Mouse (Mus musculus) CH12.LX (cell line): Measurements from ENCODE around the gene Gm20708. TPM values are rescaled to one million over a fixed set of nuclear protein-coding genes. Genes with fewer than 3 reads are reported as not detected.
A peak's percentile ranks its signal among the peaks of the same experiment; 100 is the strongest.

Experiments
- DNase-seq: peaks from one replicate; pipeline ENCODE4 v3.0.0-alpha.2; 2013; ENCODE audit errors: extremely low read depth
- H3K27ac ChIP-seq: 2 replicates; pipeline ENCODE4 v1.5.1; 2012; ENCODE audit warnings: low read depth, mild to moderate bottlenecking, control low read depth, moderate library complexity; ENCODE audit not compliant: insufficient read depth
- H3K27me3 ChIP-seq: replicated peaks from 2 replicates; pipeline ENCODE3; 2012; ENCODE audit warnings: inconsistent platforms
- H3K36me3 ChIP-seq, 2 experiments: replicated peaks in 1 of 2; 2 replicates each; pipeline versions ENCODE3 to v1.6.1; 2012; ENCODE audit warnings: inconsistent platforms in 1 of 2, low read length in 1 of 2, mild to moderate bottlenecking in 1 of 2, mixed read lengths in 1 of 2, moderate library complexity in 1 of 2; ENCODE audit not compliant: control insufficient read depth in 1 of 2, insufficient read depth in 1 of 2
- H3K4me1 ChIP-seq, 2 experiments: 2 replicates each; pipeline ENCODE4 v1.6.1; 2012; ENCODE audit warnings: inconsistent platforms in 1 of 2, moderate library complexity in 1 of 2; ENCODE audit not compliant: insufficient read depth in 2 of 2, control insufficient read depth in 1 of 2
- H3K4me2 ChIP-seq: 2 replicates; pipeline ENCODE4 v1.6.1; 2012; ENCODE audit warnings: low read depth, mild to moderate bottlenecking, control low read depth; ENCODE audit not compliant: poor library complexity, insufficient read depth, severe bottlenecking
- H3K4me3 ChIP-seq, 3 experiments: fragments of 150-350 bp in 1 of 3; sonication (generic) in 1 of 3; replicated peaks in 1 of 3; 2 replicates each; pipeline versions ENCODE3 to v1.5.1; 2011 to 2012; ENCODE audit warnings: low read depth in 2 of 3, low read length in 2 of 3, mild to moderate bottlenecking in 2 of 3, moderate library complexity in 2 of 3, control low read depth in 1 of 3, improper control_type of control experiment in 1 of 3, inconsistent platforms in 1 of 3, mixed read lengths in 1 of 3; ENCODE audit not compliant: poor library complexity in 1 of 3
- H3K79me2 ChIP-seq: replicated peaks from 2 replicates; pipeline ENCODE4 v1.6.1; 2012; ENCODE audit warnings: mild to moderate bottlenecking, moderate library complexity; ENCODE audit not compliant: control insufficient read depth, poor library complexity, insufficient read depth, severe bottlenecking; ENCODE audit errors: extremely low read depth
- H3K9ac ChIP-seq: 2 replicates; pipeline ENCODE4 v1.6.1; 2012; ENCODE audit warnings: low read depth, mild to moderate bottlenecking, control low read depth, moderate library complexity; ENCODE audit not compliant: insufficient read depth
- H3K9me3 ChIP-seq: replicated peaks from 2 replicates; pipeline ENCODE3; 2012; ENCODE audit warnings: low read length, inconsistent platforms, mixed read lengths
- BHLHE40 ChIP-seq: IDR thresholded peaks from 2 replicates; pipeline ENCODE4 v1.6.1; 2011; ENCODE audit warnings: mild to moderate bottlenecking, low read depth, low read length, improper control_type of control experiment
- CHD1 ChIP-seq: IDR thresholded peaks from 2 replicates; pipeline ENCODE4 v1.6.1; 2012; ENCODE audit warnings: low read depth, low read length, improper control_type of control experiment, inconsistent platforms
- CHD2 ChIP-seq: IDR thresholded peaks from 2 replicates; pipeline ENCODE4 v1.6.1; 2011; ENCODE audit warnings: low read length, improper control_type of control experiment
- CTCF ChIP-seq, 2 experiments: IDR thresholded peaks in 1 of 2; conservative IDR thresholded peaks in 1 of 2; 2 replicates each; pipeline ENCODE4 v1.5.1; 2011 to 2012; ENCODE audit warnings: low read depth in 2 of 2, low read length in 2 of 2, improper control_type of control experiment in 1 of 2, inconsistent platforms in 1 of 2, mild to moderate bottlenecking in 1 of 2, moderate library complexity in 1 of 2
- E2F4 ChIP-seq: IDR thresholded peaks from 2 replicates; pipeline ENCODE4 v1.6.1; 2011; ENCODE audit warnings: low read depth, low read length, improper control_type of control experiment; ENCODE audit not compliant: insufficient replicate concordance
- ELF1 ChIP-seq: IDR thresholded peaks from 2 replicates; pipeline ENCODE4 v1.6.1; 2014; ENCODE audit warnings: low read depth, mild to moderate bottlenecking, inconsistent platforms, low read length, improper control_type of control experiment
- EP300 ChIP-seq: IDR thresholded peaks from 2 replicates; pipeline ENCODE4 v1.6.1; 2011; ENCODE audit warnings: low read length, improper control_type of control experiment
- ETS1 ChIP-seq: conservative IDR thresholded peaks from 2 replicates; pipeline ENCODE4 v1.6.1; 2012; ENCODE audit warnings: low read depth, mild to moderate bottlenecking, inconsistent platforms, low read length, improper control_type of control experiment, moderate library complexity
- KAT2A ChIP-seq: IDR thresholded peaks from 2 replicates; pipeline ENCODE4 v1.6.1; 2012; ENCODE audit warnings: low read length, improper control_type of control experiment, inconsistent platforms; ENCODE audit not compliant: insufficient replicate concordance
- MAFK ChIP-seq: IDR thresholded peaks from 2 replicates; pipeline ENCODE4 v1.6.1; 2011; ENCODE audit warnings: low read length, improper control_type of control experiment; ENCODE audit not compliant: insufficient replicate concordance
- MAX ChIP-seq: IDR thresholded peaks from 2 replicates; pipeline ENCODE4 v1.6.1; 2011; ENCODE audit warnings: low read length, improper control_type of control experiment
- MEF2A ChIP-seq: IDR thresholded peaks from 2 replicates; pipeline ENCODE4 v1.6.1; 2014; ENCODE audit warnings: low read depth, mild to moderate bottlenecking, inconsistent platforms, low read length, improper control_type of control experiment, borderline replicate concordance
- NELFE ChIP-seq: IDR thresholded peaks from 2 replicates; pipeline ENCODE4 v1.6.1; 2011; ENCODE audit warnings: low read depth, low read length, improper control_type of control experiment
- NRF1 ChIP-seq: IDR thresholded peaks from 2 replicates; pipeline ENCODE4 v1.6.1; 2014; ENCODE audit warnings: low read depth, mild to moderate bottlenecking, inconsistent platforms, low read length, improper control_type of control experiment, moderate library complexity
- POLR2A ChIP-seq: IDR thresholded peaks from 2 replicates; pipeline ENCODE4 v1.6.1; 2011; ENCODE audit warnings: low read depth, mild to moderate bottlenecking, improper control_type of control experiment, low read length
- POLR2AphosphoS2 ChIP-seq: IDR thresholded peaks from 2 replicates; pipeline ENCODE4 v1.6.1; 2011; ENCODE audit warnings: low read depth, low read length, improper control_type of control experiment
- RAD21 ChIP-seq: IDR thresholded peaks from 2 replicates; pipeline ENCODE4 v1.6.1; 2011; ENCODE audit warnings: low read depth, mild to moderate bottlenecking, low read length, improper control_type of control experiment, moderate library complexity
- RCOR1 ChIP-seq: conservative IDR thresholded peaks from 2 replicates; pipeline ENCODE4 v1.6.1; 2012; ENCODE audit warnings: low read depth, mild to moderate bottlenecking, inconsistent platforms, low read length, improper control_type of control experiment
- SIN3A ChIP-seq: IDR thresholded peaks from 2 replicates; pipeline ENCODE4 v1.6.1; 2012; ENCODE audit warnings: low read length, improper control_type of control experiment, inconsistent platforms
- SMC3 ChIP-seq: IDR thresholded peaks from 2 replicates; pipeline ENCODE4 v1.6.1; 2011; ENCODE audit warnings: low read depth, low read length, improper control_type of control experiment
- TBP ChIP-seq: conservative IDR thresholded peaks from 2 replicates; pipeline ENCODE4 v1.6.1; 2011; ENCODE audit warnings: low read depth, low read length, improper control_type of control experiment
- TCF12 ChIP-seq: IDR thresholded peaks from 2 replicates; pipeline ENCODE4 v1.6.1; 2014; ENCODE audit warnings: low read depth, mild to moderate bottlenecking, inconsistent platforms, low read length, improper control_type of control experiment
- UBTF ChIP-seq: IDR thresholded peaks from 2 replicates; pipeline ENCODE4 v1.6.1; 2012; ENCODE audit warnings: low read depth, mild to moderate bottlenecking, inconsistent platforms, low read length, improper control_type of control experiment, moderate library complexity
- USF1 ChIP-seq: IDR thresholded peaks from 2 replicates; pipeline ENCODE4 v1.6.1; 2014; ENCODE audit warnings: low read depth, mild to moderate bottlenecking, inconsistent platforms, low read length, improper control_type of control experiment
- USF2 ChIP-seq: conservative IDR thresholded peaks from 2 replicates; pipeline ENCODE4 v1.6.1; 2011; ENCODE audit warnings: low read depth, low read length, improper control_type of control experiment
- ZKSCAN1 ChIP-seq: IDR thresholded peaks from 2 replicates; pipeline ENCODE4 v1.6.1; 2012; ENCODE audit warnings: low read depth, inconsistent platforms, low read length, improper control_type of control experiment, borderline replicate concordance
- ZMIZ1 ChIP-seq: IDR thresholded peaks from 2 replicates; pipeline ENCODE4 v1.6.1; 2012; ENCODE audit warnings: low read depth, mild to moderate bottlenecking, inconsistent platforms, low read length, improper control_type of control experiment
- ZNF384 ChIP-seq: IDR thresholded peaks from 2 replicates; pipeline ENCODE4 v1.6.1; 2012; ENCODE audit warnings: low read depth, low read length, improper control_type of control experiment, inconsistent platforms
- dilution Hi-C: fragments of 300-500 bp; cut with MboI; formaldehyde crosslinking; loops from 2 replicates; pipeline ENCODE4 v1.14.3; 2020; ENCODE audit warnings: low sequenced_read_pairs; ENCODE audit not compliant: extremely low pct_unique_long_range_greater_than_20kb, extremely low pct_ligation_motif_present
- in situ Hi-C: fragments of 300-500 bp; cut with MboI; formaldehyde crosslinking; loops from 3 replicates; pipeline ENCODE4 v1.14.3; 2019; ENCODE audit warnings: low sequenced_read_pairs, low pct_ligation_motif_present, low pct_unique_long_range_greater_than_20kb, mixed read lengths
- polyA plus RNA-seq: library from polyadenylated mRNA; unstranded; fragments of >175 nt; gene quantifications from 2 replicates; pipeline ENCODE4 v1.2.1, GENCODE M21; 2012; ENCODE audit warnings: low read depth; ENCODE audit not compliant: insufficient read length
- total RNA-seq, 2 experiments: library from RNA; depleted of rRNA; stranded (reverse); fragments of 300-350 nt in 1 of 2; fragments of >200 nt in 1 of 2; gene quantifications; 2 replicates each; pipeline ENCODE4 v1.2.3; 2012 to 2014

Gm20708 gene
- total and polyA plus RNA-seq, 3 experiments: 0.50 to 1.0 (median 0.80) TPM

GRCm38 (mm10) chr11:117792281-117792888 lies 17.1 kb upstream of the Gm20708 start (continued):
- TF ChIP-seq EP300 (peak; percentile 68), MAX (peak; percentile 75; the same call in 1 of the 2 replicates), E2F4 (no peak), KAT2A (0 out of 2 replicates have a peak, but pooled peaks have one; percentile 41), TBP (peak; percentile 74; the same call in 1 of the 2 replicates), POLR2A (peak; percentile 71), TCF12 (peak; percentile 76; the same call in 1 of the 2 replicates), NELFE (peak; percentile 64), ZKSCAN1 (no peak), RCOR1 (no peak), CHD1 (no peak), CHD2 (no peak), USF1 (no peak), ELF1 (peak; percentile 92), SMC3 (no peak)

GRCm38 (mm10) chr11:117794035-117794551 lies 15.4 kb upstream of the Gm20708 start:
- TF ChIP-seq E2F4 (no peak), ZMIZ1 (no peak), UBTF (no peak)
- Histone ChIP-seq H3K4me1 (peaks cover 49 to 87% of the 10 kb centered on the region in 2 experiments), H3K4me2 (no peak overlapping the region), H3K27ac (no peak overlapping the region), H3K36me3 (peaks cover 0 to 4% of the 10 kb centered on the region in 2 experiments), H3K9ac (no peak overlapping the region), H3K27me3 (no peaks in the 10 kb centered on the region), H3K4me3 (no peak overlapping the region), H3K79me2 (no peaks in the 10 kb centered on the region), H3K9me3 (no peaks in the 10 kb centered on the region)
- in situ Hi-C loops (loop anchor here (5.0 kb wide), 1 partner anchor 33 kb away; the partner anchor contains the start of genes Afmid and Tk1), dilution Hi-C loops (no loop called here)
- DNase-seq: no peak

GRCm38 (mm10) chr11:117796954-117797353 lies 12.5 kb upstream of the Gm20708 start:
- H3K4me1 ChIP-seq: peaks cover 48 to 93% of the 10 kb centered on the region in 2 experiments
- H3K79me2 ChIP-seq: no peaks in the 10 kb centered on the region
- in situ Hi-C loops: loop anchor here (5.0 kb wide), 1 partner anchor 410 kb away; no protein-coding TSS in a partner anchor
- H3K9me3 ChIP-seq: no peaks in the 10 kb centered on the region
- DNase-seq: peak; percentile 81
- H3K9ac ChIP-seq: no peak overlapping the region
- peak overlapping the region; percentile 6; the same call in 1 of the 2 replicates for H3K27ac ChIP-seq
- no peaks in the 10 kb centered on the region for H3K27me3 ChIP-seq
- no peak overlapping the region for H3K4me3 ChIP-seq
- dilution Hi-C loops: no loop called here
- no peak overlapping the region for H3K4me2 ChIP-seq
- peaks cover 0 to 2% of the 10 kb centered on the region in 2 experiments for H3K36me3 ChIP-seq
- TF ChIP-seq ZMIZ1: no peak
- peak; percentile 64 for TF ChIP-seq ETS1
- TF ChIP-seq BHLHE40: peak; percentile 72
- TF ChIP-seq USF1: no peak
- peak; percentile 56; the same call in 1 of the 2 replicates for TF ChIP-seq EP300
- TF ChIP-seq MAX: no peak
- no peak for TF ChIP-seq MAFK
- no peak for TF ChIP-seq POLR2AphosphoS2
- no peak for TF ChIP-seq MEF2A
- no peak for TF ChIP-seq ZKSCAN1
- no peak for TF ChIP-seq RAD21
- no peak for TF ChIP-seq USF2
- TF ChIP-seq NELFE: no peak
- peak; percentile 54 for TF ChIP-seq ELF1
- TF ChIP-seq ZNF384: no peak
- TF ChIP-seq KAT2A: no peak
- no peak for TF ChIP-seq NRF1
- TF ChIP-seq SIN3A: no peak
- TF ChIP-seq CTCF (conservative IDR thresholded peaks at IDR 0.05 in 1 of 2, IDR thresholded peaks at IDR 0.05 in 1 of 2; ENCODE audit: low read depth in 2 of 2, low read length in 2 of 2): no peak
- TF ChIP-seq CHD1: no peak
